Mouse (Mus musculus) ES-Bruce4 (cell line): ENCODE measurements at regions not wholly inside any gene's neighbourhood (a gene's known extent, or its start where the extent isn't known, plus 50 kb on each side); places are given as distances from the start of the nearest gene placed in this dataset.

Source experiments
- CTCF ChIP-seq: IDR thresholded peaks from one replicate; pipeline ENCODE4 v1.8.1; 2011; ENCODE audit warnings: low read depth, low read length
- EP300 ChIP-seq: IDR thresholded peaks from 2 replicates; pipeline ENCODE4 v1.6.1; 2011; ENCODE audit warnings: low read depth, low read length; ENCODE audit not compliant: insufficient read depth
- POLR2A ChIP-seq: IDR thresholded peaks from one replicate; pipeline ENCODE4 v1.8.1; 2011; ENCODE audit warnings: low read length; ENCODE audit not compliant: insufficient read depth

- no peak for TF ChIP-seq CTCF
- no peak for TF ChIP-seq POLR2A
- no peak for TF ChIP-seq EP300
Observed at GRCm38 (mm10) chr12:65456956-65457355, 231.6 kb downstream of the Wdr20rt start.
